Mouse (Mus musculus) forebrain, embryonic 10.5 days (tissue): Measurements from ENCODE around the gene Vmn2r58. TPM values are rescaled to one million over a fixed set of nuclear protein-coding genes. Genes with fewer than 3 reads are reported as not detected.
"Not testable (repeated sequence)": the region's sequence is repeated elsewhere in the genome, so short reads cannot be mapped to it uniquely, and the experiment has no call there.

Experiments used
- DNase-seq: peaks from one replicate; pipeline ENCODE4 v3.0.0-alpha.2; 2017; ENCODE audit warnings: low spot score; ENCODE audit errors: extremely low spot score
- H3K27ac ChIP-seq: fragments of 300-500 bp; sonication (generic); 2 replicates; pipeline ENCODE4 v1.5.1; 2016; ENCODE audit warnings: mild to moderate bottlenecking
- H3K27me3 ChIP-seq: fragments of 300-500 bp; sonication (generic); 2 replicates; pipeline ENCODE4 v1.6.1; 2016; ENCODE audit warnings: mild to moderate bottlenecking; ENCODE audit not compliant: poor library complexity, severe bottlenecking
- H3K36me3 ChIP-seq: fragments of 300-500 bp; sonication (generic); replicated peaks from 2 replicates; pipeline ENCODE4 v1.6.1; 2016; ENCODE audit warnings: mild to moderate bottlenecking, moderate library complexity
- H3K4me1 ChIP-seq: fragments of 300-500 bp; sonication (generic); 2 replicates; pipeline ENCODE4 v1.6.1; 2016
- H3K4me3 ChIP-seq: fragments of 300-500 bp; sonication (generic); 2 replicates; pipeline ENCODE4 v1.5.1; 2016; ENCODE audit warnings: mild to moderate bottlenecking, moderate library complexity
- H3K9me3 ChIP-seq: fragments of 300-500 bp; sonication (generic); 2 replicates; pipeline ENCODE4 v1.6.1; 2016; ENCODE audit warnings: mild to moderate bottlenecking, moderate library complexity
- WGBS: fragments of 180-500 bp; shearing (Covaris S2); methylation state at CpG from one replicate; pipeline ENCODE4 v1.1.7; 2016; 5-methylcytosine and 5-hydroxymethylcytosine counted together
- polyA plus RNA-seq: library from polyadenylated mRNA; unstranded; fragments of >200 nt; fragmentation: Nextera tagmentation; extraction: Ambion mirVana; gene quantifications from 2 replicates; pipeline ENCODE4 v1.2.1, GENCODE M21; 2016

Gene Vmn2r58
- not detected in 2 replicates for polyA plus RNA-seq

DNA sequence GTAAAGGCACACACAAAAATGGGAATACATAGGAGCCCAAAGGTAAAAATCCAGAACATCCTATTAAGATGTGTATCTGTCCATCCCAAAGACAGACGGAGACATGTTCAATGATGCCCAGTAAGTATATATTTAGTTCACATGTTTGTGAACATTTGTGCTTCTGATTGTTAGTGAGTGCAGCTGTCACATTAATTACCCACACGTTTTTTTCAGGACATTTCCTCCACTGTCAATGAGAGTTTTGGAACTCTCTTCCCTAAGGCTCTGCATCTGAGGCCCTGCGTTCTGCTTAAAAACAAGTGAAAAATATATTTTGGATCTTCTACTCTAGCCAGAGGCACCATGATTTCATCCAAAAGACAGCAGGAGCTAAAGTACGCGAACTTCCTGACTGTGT lies at the start of gene Vmn2r58:
Vmn2r58 (minus strand) TSS at position 101 of the 400 bp plus-strand sequence.
- H3K27ac ChIP-seq = not testable (repeated sequence)
- WGBS = 82% methylated on average over 5 of the region's 5 CpGs

More for the DNA sequence above, at the start of gene Vmn2r58:
- not testable (repeated sequence) for H3K4me1 ChIP-seq, H3K36me3 ChIP-seq, H3K27me3 ChIP-seq, H3K4me3 ChIP-seq, DNase-seq
- H3K9me3 ChIP-seq = peaks cover 34% of the 10 kb centered on the region

Other genes starting within 250 kb of the Vmn2r58 start
- 13.5 and 14.4 TPM in 2 replicates for gene Zfp788, start 239.5 kb downstream of the Vmn2r58 start, polyA plus RNA-seq
- not detected in 2 replicates for gene Vmn2r59, start 186.3 kb upstream of the Vmn2r58 start, polyA plus RNA-seq
- not detected in 2 replicates for gene Vmn2r60, start 235.1 kb upstream of the Vmn2r58 start, polyA plus RNA-seq